Mouse (Mus musculus) Patski (cell line): ENCODE data around the gene Ankra2. TPM values are rescaled to one million over a fixed set of nuclear protein-coding genes. Genes with fewer than 3 reads are reported as not detected.

Source experiments
- ATAC-seq: fragments of 100-300 bp; one replicate; pipeline ENCODE4 v1.8.0; 2021
- CTCF ChIA-PET: fragments of 350-600 bp; sonication (Branson Sonifier 250); formaldehyde crosslinking; loops from one replicate; lab custom pipeline; 2022; ENCODE audit warnings: inconsistent platforms; lab: Charles Lee
- POLR2A ChIA-PET: fragments of 350-600 bp; sonication (Branson Sonifier 250); formaldehyde crosslinking; loops from one replicate; lab custom pipeline; 2022; ENCODE audit warnings: antibody characterized with exemption, inconsistent platforms; lab: Charles Lee
- DNase-seq: peaks from one replicate; pipeline ENCODE4 v3.0.0-alpha.2; 2011; ENCODE audit warnings: low read depth, low spot score
- H3K27me3 ChIP-seq: fragments of 371-371 bp; one replicate; pipeline ENCODE4 v1.5.1; 2021
- CTCF ChIP-seq: fragments of 100-300 bp; IDR thresholded peaks from one replicate; pipeline ENCODE4 v1.5.1; 2021
- in situ Hi-C: fragments of 300-500 bp; cut with MboI; formaldehyde crosslinking; loops from 3 replicates; pipeline ENCODE4 v1.11.1; 2018; ENCODE audit warnings: low pct_unique_long_range_greater_than_20kb, mixed read lengths
- polyA plus RNA-seq: library from polyadenylated mRNA; unstranded; gene quantifications from one replicate; pipeline ENCODE4 v1.2.3, GENCODE M21; 2021

Ankra2 gene
- 25.6 TPM for polyA plus RNA-seq

DNA sequence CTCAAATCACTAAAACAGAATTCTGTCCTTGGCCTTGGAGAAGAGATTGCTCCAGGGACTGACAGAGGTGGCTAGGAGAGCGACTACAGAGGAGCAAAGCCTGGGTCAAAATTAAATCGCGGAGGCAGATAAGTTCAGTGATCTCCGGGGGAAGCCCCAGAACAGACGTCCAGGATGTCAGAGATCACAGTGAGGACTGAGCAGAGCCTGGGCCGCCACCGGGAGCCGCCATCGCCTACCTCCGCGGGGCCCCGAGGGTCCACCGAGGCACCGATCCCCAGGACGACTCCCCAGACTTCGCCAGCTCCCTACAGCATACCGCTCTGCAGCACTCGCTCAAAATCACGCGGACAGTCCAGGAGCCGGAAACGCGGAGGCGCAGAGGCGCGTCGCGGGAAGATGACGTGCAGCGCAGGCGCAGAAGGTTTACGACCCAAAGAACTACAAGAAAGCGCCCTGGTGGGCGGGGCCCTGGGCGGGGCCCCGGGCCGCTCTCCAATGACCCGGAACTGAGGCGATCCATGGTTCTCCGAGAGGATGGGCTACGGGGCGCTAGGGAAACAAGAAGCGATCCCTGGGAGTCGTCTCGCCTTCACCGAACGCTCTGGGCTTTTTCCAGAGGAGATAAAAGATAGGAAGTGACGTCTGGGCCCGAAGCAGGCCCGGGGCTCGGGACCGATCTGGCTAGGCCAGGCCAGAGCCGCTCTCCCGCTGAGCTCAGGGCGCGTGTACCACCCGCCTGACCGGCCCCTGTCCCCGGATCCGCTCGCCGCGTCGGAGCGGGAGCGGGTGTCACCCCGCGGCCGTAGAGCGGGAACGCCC is at the start of gene Ankra2, which contains the start of gene Utp15:
Gene Ankra2, plus strand, starts transcription at position 439 of the 822 bp plus-strand sequence.
Gene Utp15, minus strand, starts transcription at position 406 of the 822 bp plus-strand sequence.
- DNase-seq (peak; percentile 92), ATAC-seq (peak; percentile 84)
- no peaks in the 10 kb centered on the region for H3K27me3 ChIP-seq
- no peak for TF ChIP-seq CTCF
- in situ Hi-C loops: no loop called here
- POLR2A ChIA-PET: no interaction called here
- CTCF ChIA-PET: no interaction called here

DNA sequence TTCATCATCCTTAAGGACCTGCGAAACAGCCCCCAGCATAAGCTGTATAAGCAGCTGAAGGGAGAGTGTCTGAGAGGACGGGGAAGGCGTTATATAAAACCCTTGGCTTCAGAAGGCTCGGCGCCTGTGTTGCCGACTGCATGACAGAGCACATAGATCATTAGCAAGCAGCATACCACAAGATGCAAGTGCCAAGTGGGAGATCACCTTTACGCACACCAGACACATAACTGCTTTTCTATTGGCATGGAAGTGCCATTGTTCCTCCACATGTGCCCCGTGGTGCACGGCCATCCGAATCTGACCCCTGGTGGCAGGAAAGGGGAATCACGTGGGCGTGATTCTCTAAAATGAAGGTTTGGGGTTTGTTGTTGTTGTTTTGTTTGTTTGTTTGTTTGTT is 40.0 kb upstream of the Ankra2 start:
- no peak for ATAC-seq
- DNase-seq: no peak
- in situ Hi-C loops: no loop called here
- ChIA-PET CTCF (interaction anchor here (4.1 kb wide), 1 partner anchor 192 kb away, joined by 34 read pairs; no protein-coding TSS in a partner anchor), POLR2A (no interaction called here)
- peak; percentile 78 for TF ChIP-seq CTCF
- no peaks in the 10 kb centered on the region for H3K27me3 ChIP-seq

- DNase-seq (no peak), ATAC-seq (no peak)
- CTCF ChIA-PET: interaction anchor here (4.1 kb wide), 1 partner anchor 195 kb away, joined by 34 read pairs; no protein-coding TSS in a partner anchor
- TF ChIP-seq CTCF: no peak
- H3K27me3 ChIP-seq: no peaks in the 10 kb centered on the region
- in situ Hi-C loops: no loop called here
- POLR2A ChIA-PET: no interaction called here
Observed at GRCm38 (mm10) chr13:98226225-98226624, 36.6 kb upstream of the Ankra2 start.

DNA sequence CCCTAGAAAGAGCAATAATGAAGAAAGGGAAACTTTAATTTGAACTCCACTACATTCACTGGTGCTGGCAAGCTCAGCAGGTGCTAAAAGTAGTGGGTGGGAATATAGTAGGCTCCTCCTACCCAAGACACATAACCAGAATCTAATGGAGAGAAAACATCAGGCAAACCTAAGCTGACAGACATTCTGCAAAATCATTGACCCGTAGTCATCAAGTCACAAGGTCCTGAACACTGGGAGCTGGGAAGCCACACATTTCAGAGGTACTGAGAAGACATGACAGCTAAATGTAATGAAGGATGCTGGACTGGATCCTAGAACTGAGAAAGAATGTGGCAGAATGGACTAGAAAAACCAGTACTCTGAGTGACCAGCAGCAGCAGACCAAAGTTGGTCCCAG is 32.4 kb upstream of the Ankra2 start:
- ChIA-PET CTCF (interaction anchor here (1.0 to 1.6 kb wide), 2 partner anchors 10 to 17 kb away, joined by 3 to 10 read pairs; no protein-coding TSS in a partner anchor), POLR2A (no interaction called here)
- in situ Hi-C loops: loop anchor here (5.0 to 10.0 kb wide), 2 partner anchors 188 to 276 kb away; no protein-coding TSS in a partner anchor
- DNase-seq (no peak), ATAC-seq (no peak)
- no peaks in the 10 kb centered on the region for H3K27me3 ChIP-seq
- TF ChIP-seq CTCF: no peak

GRCm38 (mm10) chr13:98235451-98235850 is 27.4 kb upstream of the Ankra2 start:
- in situ Hi-C loops: loop anchor here (10.0 kb wide), 1 partner anchor 281 kb away; no protein-coding TSS in a partner anchor
- ChIA-PET CTCF (no interaction called here), POLR2A (no interaction called here)
- H3K27me3 ChIP-seq: no peaks in the 10 kb centered on the region
- no peak for ATAC-seq
- DNase-seq: no peak
- TF ChIP-seq CTCF: no peak

GRCm38 (mm10) chr13:98239978-98240641 is 22.8 kb upstream of the Ankra2 start:
- TF ChIP-seq CTCF: peak; percentile 90
- ATAC-seq: no peak
- ChIA-PET CTCF (interaction anchor here (0.7 to 2.4 kb wide), 14 partner anchors 9 to 239 kb away, joined by 3 to 33 read pairs (median 4); partner anchors contain the start of gene Arhgef28), POLR2A (no interaction called here)
- DNase-seq: no peak
- H3K27me3 ChIP-seq: no peaks in the 10 kb centered on the region
- in situ Hi-C loops: loop anchor here (5.0 to 10.0 kb wide), 2 partner anchors 285 to 1008 kb away; no protein-coding TSS in a partner anchor

- no peak for ATAC-seq
Observed at GRCm38 (mm10) chr13:98241531-98242282, 21.2 kb upstream of the Ankra2 start.

DNA sequence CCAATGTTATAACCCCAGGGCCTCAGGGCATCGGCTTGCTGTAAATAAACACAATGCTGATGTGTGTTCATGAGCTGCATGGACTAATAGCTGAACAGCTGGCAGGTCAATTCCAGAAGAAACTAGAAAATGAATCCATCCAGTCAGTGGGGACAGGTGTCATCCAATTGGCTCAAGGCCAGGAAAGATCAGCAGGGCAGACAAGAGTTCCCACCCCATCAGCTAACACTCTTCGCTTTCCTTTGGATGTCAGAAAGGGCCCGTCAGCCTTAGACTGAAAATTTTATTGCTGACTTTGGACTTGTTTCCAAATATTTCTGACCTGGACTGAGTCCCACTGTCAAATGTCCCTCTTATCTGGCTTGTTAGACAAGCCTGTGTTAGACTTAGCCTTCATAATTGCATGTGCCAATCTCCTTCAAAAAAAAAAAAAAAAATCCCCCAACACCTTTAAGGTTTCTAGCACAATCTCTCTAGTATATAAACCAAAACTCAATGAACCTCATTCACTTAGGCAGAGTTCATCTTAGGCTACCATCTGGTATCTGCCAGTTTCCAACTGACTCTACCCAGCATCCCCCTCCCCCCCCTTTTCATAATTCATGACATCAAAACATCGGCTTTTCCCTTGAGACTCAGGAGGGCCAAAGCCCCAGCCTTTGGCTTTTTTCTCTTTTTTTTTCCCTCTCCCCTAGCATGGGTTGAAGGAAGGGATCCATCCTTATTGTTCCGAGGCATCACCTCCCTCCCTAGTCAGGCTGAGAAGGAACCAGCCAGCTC is 18.1 kb upstream of the Ankra2 start:
- ChIA-PET CTCF (interaction anchor here (1.5 to 2.3 kb wide), 2 partner anchors 10 to 214 kb away, joined by 4 to 6 read pairs; no protein-coding TSS in a partner anchor), POLR2A (no interaction called here)
- ATAC-seq (no peak), DNase-seq (no peak)
- H3K27me3 ChIP-seq: no peaks in the 10 kb centered on the region
- in situ Hi-C loops: loop anchor here (5.0 kb wide), 1 partner anchor 1012 kb away; no protein-coding TSS in a partner anchor
- TF ChIP-seq CTCF: no peak

More at GRCm38 (mm10) chr13:98241531-98242282, 21.2 kb upstream of the Ankra2 start:
- ChIA-PET POLR2A (no interaction called here), CTCF (interaction anchor here (0.9 to 2.4 kb wide), 6 partner anchors 12 to 211 kb away, joined by 3 to 33 read pairs (median 8); partner anchors contain the start of gene Arhgef28)
- no peak for TF ChIP-seq CTCF
- in situ Hi-C loops: loop anchor here (5.0 kb wide), 1 partner anchor 1009 kb away; no protein-coding TSS in a partner anchor
- DNase-seq: no peak
- no peaks in the 10 kb centered on the region for H3K27me3 ChIP-seq

GRCm38 (mm10) chr13:98245386-98245785 is 17.5 kb upstream of the Ankra2 start:
- no peak for TF ChIP-seq CTCF
- no peaks in the 10 kb centered on the region for H3K27me3 ChIP-seq
- in situ Hi-C loops: no loop called here
- no peak for DNase-seq
- ChIA-PET POLR2A (no interaction called here), CTCF (no interaction called here)
- no peak for ATAC-seq
